Mouse (Mus musculus) MEL (cell line): Measurements from ENCODE around the gene Ggt5. TPM values are rescaled to one million over a fixed set of nuclear protein-coding genes. Genes with fewer than 3 reads are reported as not detected.

Experiments used
- DNase-seq: peaks from one replicate; pipeline ENCODE4 v3.0.0; 2011; ENCODE audit warnings: low read depth, low spot score
- H3K27ac ChIP-seq: 2 replicates; pipeline ENCODE4 v1.5.1; 2012; ENCODE audit warnings: low read depth, mild to moderate bottlenecking, control low read depth, low read length, moderate library complexity; ENCODE audit not compliant: control insufficient read depth
- H3K27me3 ChIP-seq, 2 experiments: fragments of 150-350 bp in 1 of 2; sonication (generic) in 1 of 2; 2 replicates each; pipeline ENCODE4 v1.6.1; 2012; ENCODE audit warnings: low read length in 2 of 2, mild to moderate bottlenecking in 2 of 2, improper control_type of control experiment in 1 of 2, moderate library complexity in 1 of 2; ENCODE audit not compliant: insufficient read depth in 2 of 2, control insufficient read depth in 1 of 2
- H3K36me3 ChIP-seq, 2 experiments: 2 replicates each; pipeline ENCODE4 v1.6.1; 2012 to 2014; ENCODE audit warnings: low read length in 2 of 2, improper control_type of control experiment in 1 of 2, inconsistent platforms in 1 of 2, mild to moderate bottlenecking in 1 of 2; ENCODE audit not compliant: insufficient read depth in 2 of 2, control insufficient read depth in 1 of 2
- H3K4me1 ChIP-seq, 2 experiments: fragments of 150-350 bp in 1 of 2; sonication (generic) in 1 of 2; 2 replicates each; pipeline ENCODE4 v1.6.1; 2012; ENCODE audit warnings: low read length in 2 of 2, improper control_type of control experiment in 1 of 2, mild to moderate bottlenecking in 1 of 2; ENCODE audit not compliant: insufficient read depth in 2 of 2, control insufficient read depth in 1 of 2
- H3K4me3 ChIP-seq, 2 experiments: fragments of 150-350 bp in 1 of 2; sonication (generic) in 1 of 2; 2 replicates each; pipeline ENCODE4 v1.5.1; 2012; ENCODE audit warnings: low read depth in 2 of 2, low read length in 2 of 2, mild to moderate bottlenecking in 2 of 2, moderate library complexity in 2 of 2, control low read depth in 1 of 2, improper control_type of control experiment in 1 of 2; ENCODE audit not compliant: control insufficient read depth in 1 of 2, insufficient read depth in 1 of 2
- H3K79me2 ChIP-seq: 2 replicates; pipeline ENCODE4 v1.6.1; 2012; ENCODE audit warnings: mild to moderate bottlenecking, low read length, moderate library complexity; ENCODE audit not compliant: control insufficient read depth, poor library complexity, insufficient read depth
- H3K9ac ChIP-seq: 2 replicates; pipeline ENCODE4 v1.6.1; 2012; ENCODE audit warnings: low read depth, mild to moderate bottlenecking, control low read depth, low read length, moderate library complexity; ENCODE audit not compliant: control insufficient read depth, poor library complexity, severe bottlenecking
- H3K9me3 ChIP-seq: fragments of 150-350 bp; sonication (generic); replicated peaks from 2 replicates; pipeline ENCODE4 v1.6.1; 2012; ENCODE audit warnings: mild to moderate bottlenecking, low read length, improper control_type of control experiment, moderate library complexity; ENCODE audit not compliant: insufficient read depth
- CTCF ChIP-seq, 3 experiments: IDR thresholded peaks in 2 of 3; conservative IDR thresholded peaks in 1 of 3; 2 replicates each; pipeline ENCODE4 v1.5.1; 2011 to 2012; ENCODE audit warnings: low read length in 3 of 3, low read depth in 2 of 3, mild to moderate bottlenecking in 2 of 3, improper control_type of control experiment in 1 of 3, inconsistent platforms in 1 of 3, mixed read lengths in 1 of 3, moderate library complexity in 1 of 3; ENCODE audit not compliant: control insufficient read depth in 1 of 3, insufficient read depth in 1 of 3, poor library complexity in 1 of 3, severe bottlenecking in 1 of 3
- HCFC1 ChIP-seq: IDR thresholded peaks from 2 replicates; pipeline ENCODE4 v1.6.1; 2012; ENCODE audit warnings: low read depth, mild to moderate bottlenecking, inconsistent platforms, low read length, improper control_type of control experiment, moderate library complexity
- MAX ChIP-seq: IDR thresholded peaks from 2 replicates; pipeline ENCODE4 v1.6.1; 2011; ENCODE audit warnings: low read length, improper control_type of control experiment
- SMC3 ChIP-seq: IDR thresholded peaks from 2 replicates; pipeline ENCODE4 v1.6.1; 2011; ENCODE audit warnings: low read depth, low read length, improper control_type of control experiment
- TBP ChIP-seq: IDR thresholded peaks from 2 replicates; pipeline ENCODE4 v1.8.0; 2011; ENCODE audit warnings: low read depth, low read length, improper control_type of control experiment
- UBTF ChIP-seq: IDR thresholded peaks from 2 replicates; pipeline ENCODE4 v1.6.1; 2012; ENCODE audit warnings: low read depth, mild to moderate bottlenecking, inconsistent platforms, low read length, improper control_type of control experiment, moderate library complexity, borderline replicate concordance; ENCODE audit not compliant: insufficient read depth
- USF1 ChIP-seq: IDR thresholded peaks from 2 replicates; pipeline ENCODE4 v1.6.1; 2014; ENCODE audit warnings: low read depth, mild to moderate bottlenecking, inconsistent platforms, low read length, improper control_type of control experiment, moderate library complexity
- ZC3H11A ChIP-seq: IDR thresholded peaks from 2 replicates; pipeline ENCODE4 v1.6.1; 2012; ENCODE audit warnings: low read depth, mild to moderate bottlenecking, inconsistent platforms, low read length, improper control_type of control experiment
- polyA plus RNA-seq, 2 experiments: library from polyadenylated mRNA; stranded (reverse) in 1 of 2; unstranded in 1 of 2; fragments of >175 nt in 1 of 2; fragments of >200 nt in 1 of 2; gene quantifications; 2 replicates each; pipeline versions ENCODE4 v1.2.1 to v1.2.4; 2012; ENCODE audit warnings: low replicate concordance in 2 of 2, low read depth in 1 of 2; ENCODE audit not compliant: insufficient read length in 2 of 2, insufficient read depth in 1 of 2, missing spikeins in 1 of 2
- total RNA-seq: library from RNA; depleted of rRNA; stranded (reverse); fragments of 300-350 nt; gene quantifications from 2 replicates; pipeline ENCODE4 v1.2.3, GENCODE M21; 2012

Ggt5 gene
- total and polyA plus RNA-seq, 3 experiments: 0.11 TPM; not detected in 2

DNA sequence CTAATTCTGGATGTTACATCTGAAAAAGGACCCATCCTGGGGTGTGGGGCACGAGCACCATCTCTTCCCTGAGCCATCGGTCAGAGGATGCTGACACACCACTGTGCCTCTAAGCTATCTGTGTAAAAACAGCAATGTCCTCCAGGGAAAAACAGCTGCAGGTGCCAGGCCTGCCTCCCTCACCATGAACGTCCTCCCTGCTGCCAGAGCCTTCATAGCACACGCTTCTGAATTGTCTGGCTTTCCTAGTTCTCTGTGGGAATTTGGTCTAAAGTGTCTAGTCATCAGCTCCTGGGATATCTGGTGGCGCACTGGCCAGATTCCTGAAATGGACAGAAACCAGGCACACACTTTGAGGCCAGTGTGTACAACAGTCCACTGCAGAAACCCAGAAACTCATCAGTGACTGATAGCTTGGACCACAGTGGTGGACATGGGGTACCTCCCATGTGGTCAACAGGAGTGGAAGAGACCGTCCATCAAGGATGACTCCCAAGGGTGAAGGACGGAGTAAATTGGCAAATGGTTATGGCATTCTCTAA lies 11.1 kb downstream of the Ggt5 start:
- Histone ChIP-seq H3K27ac (no peak overlapping the region), H3K4me3 (no peak overlapping the region), H3K9ac (no peak overlapping the region), H3K27me3 (0 out of 4 replicates have a peak, but pooled peaks cover 0 to 2% of the 10 kb centered on the region in 2 experiments), H3K9me3 (no peaks in the 10 kb centered on the region), H3K36me3 (peaks cover 0 to 6% of the 10 kb centered on the region in 2 experiments; a peak in 1 of 4 replicates), H3K79me2 (no peaks in the 10 kb centered on the region), H3K4me1 (peaks cover 0 to 7% of the 10 kb centered on the region in 2 experiments; a peak in 2 of 4 replicates)
- DNase-seq: no peak
- TF ChIP-seq CTCF (IDR thresholded peaks at IDR 0.05 in 2 of 3, conservative IDR thresholded peaks at IDR 0.05 in 1 of 3; ENCODE audit: control insufficient read depth in 1 of 3, insufficient read depth in 1 of 3, low read depth in 2 of 3, low read length in 3 of 3, poor library complexity in 1 of 3, severe bottlenecking in 1 of 3) (no peak), HCFC1 (no peak), MAX (no peak), ZC3H11A (no peak)

DNA sequence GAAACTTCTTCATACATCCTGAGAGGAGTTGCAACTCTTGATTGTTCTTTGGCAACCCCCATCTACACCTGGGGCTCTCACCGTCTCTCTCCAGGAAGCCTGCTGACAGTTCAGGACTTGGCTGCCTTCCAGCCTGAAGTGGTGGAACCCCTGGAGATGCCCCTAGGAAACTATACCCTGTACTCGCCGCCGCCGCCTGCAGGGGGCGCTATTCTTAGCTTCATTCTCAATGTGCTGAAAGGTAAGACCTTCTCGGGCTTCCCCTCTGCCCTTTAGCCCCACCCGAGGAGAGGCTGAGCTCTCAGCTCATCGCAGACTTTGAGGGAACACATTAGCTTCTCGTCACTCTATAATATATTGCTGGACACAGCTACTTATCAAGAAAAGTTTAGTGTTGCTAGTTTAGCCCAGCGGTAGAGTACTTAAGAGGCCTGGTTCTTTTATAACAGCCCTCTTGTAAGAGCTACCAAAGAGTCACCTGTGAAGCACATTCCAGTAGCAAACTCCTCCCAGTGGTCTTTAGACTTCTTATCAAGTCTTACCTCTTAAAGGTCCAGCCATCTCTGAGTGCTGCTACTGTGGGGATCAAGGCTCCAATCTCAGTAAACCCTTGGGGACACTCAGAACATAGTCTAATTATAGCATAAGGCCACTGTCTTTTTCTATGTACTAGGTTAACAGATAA lies 16.2 kb downstream of the Ggt5 start:
- 0 out of 4 replicates have a peak, but pooled peaks cover 0 to 2% of the 10 kb centered on the region in 2 experiments for H3K27me3 ChIP-seq
- peak; percentile 45 for DNase-seq

DNA sequence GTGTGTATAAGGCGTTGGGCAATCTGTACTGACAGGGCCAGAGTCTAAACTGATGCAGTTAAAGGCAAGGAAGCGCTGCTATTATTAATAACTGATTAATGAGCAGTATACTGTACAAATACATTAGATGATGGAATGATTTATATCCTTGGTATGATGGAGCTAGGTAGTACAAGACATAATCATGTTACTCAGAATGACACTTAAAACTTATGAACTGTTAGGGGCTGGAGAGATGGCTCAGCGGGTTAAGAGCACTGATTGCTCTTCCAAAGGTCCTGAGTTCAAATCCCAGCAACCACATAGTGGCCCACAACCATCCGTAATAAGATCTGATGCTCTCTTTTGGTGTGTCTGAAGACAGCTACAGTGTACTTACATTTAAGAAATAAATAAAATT lies 18.1 kb downstream of the Ggt5 start:
- no peak overlapping the region for H3K9ac ChIP-seq
- no peaks in the 10 kb centered on the region for H3K36me3 ChIP-seq
- no peak for DNase-seq
- no peak overlapping the region for H3K27ac ChIP-seq
- no peaks in the 10 kb centered on the region for H3K79me2 ChIP-seq
- no peaks in the 10 kb centered on the region for H3K4me1 ChIP-seq
- H3K4me3 ChIP-seq: no peak overlapping the region
- TF ChIP-seq TBP (0 out of 2 replicates have a peak, but pooled peaks have one; percentile 58), USF1 (no peak)
- no peaks in the 10 kb centered on the region for H3K9me3 ChIP-seq
- H3K27me3 ChIP-seq: no peaks in the 10 kb centered on the region

More for the DNA sequence above, 16.2 kb downstream of the Ggt5 start:
- no peaks in the 10 kb centered on the region for H3K79me2 ChIP-seq
- H3K36me3 ChIP-seq: no peaks in the 10 kb centered on the region
- no peak overlapping the region for H3K4me3 ChIP-seq
- no peaks in the 10 kb centered on the region for H3K4me1 ChIP-seq
- no peak overlapping the region for H3K9ac ChIP-seq
- TF ChIP-seq CTCF (IDR thresholded peaks at IDR 0.05 in 2 of 3, conservative IDR thresholded peaks at IDR 0.05 in 1 of 3; ENCODE audit: control insufficient read depth in 1 of 3, insufficient read depth in 1 of 3, low read depth in 2 of 3, low read length in 3 of 3, poor library complexity in 1 of 3, severe bottlenecking in 1 of 3) (peak; percentile 54 to 79 (median 56)), UBTF (no peak), SMC3 (peak; percentile 22; the same call in 1 of the 2 replicates)
- H3K9me3 ChIP-seq: no peaks in the 10 kb centered on the region
- no peak overlapping the region for H3K27ac ChIP-seq
